Mouse (Mus musculus): ENCODE results near the gene Lamb2. TPM values are rescaled to one million over a fixed set of nuclear protein-coding genes. Genes with fewer than 3 reads are reported as not detected.

Gene Lamb2
- polyA plus RNA-seq, 1 experiment from 2014 or later = 5.3 TPM

DNA sequence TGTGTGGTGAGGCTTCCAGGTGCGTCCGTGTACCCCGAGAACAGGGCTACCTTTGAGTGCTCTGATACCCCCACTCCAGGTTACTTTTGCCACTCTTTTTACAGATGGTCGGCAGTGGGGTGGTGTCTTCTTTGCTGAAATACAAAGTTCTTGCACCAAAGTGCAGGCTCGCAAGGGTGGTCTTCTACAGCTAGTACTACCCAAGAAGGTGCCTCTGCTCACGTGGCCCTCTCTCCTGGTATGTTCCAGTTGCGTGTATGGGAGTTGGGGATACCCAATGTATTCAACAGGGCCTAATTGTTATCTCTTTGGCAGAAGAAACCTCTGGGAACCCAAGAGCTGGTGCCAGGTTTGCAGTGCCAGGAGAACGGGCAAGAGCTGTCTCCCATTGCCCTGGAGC, 13.7 kb downstream of the Lamb2 start:
- ATAC-seq (ENCODE audit: low read depth) (no peak), DNase-seq (no peak)
- no peak overlapping the region for H3K4me3 ChIP-seq (replicated peaks)
- no peak overlapping the region for H3K4me2 ChIP-seq
- no peaks in the 10 kb centered on the region for H3K9me3 ChIP-seq (replicated peaks)
- no peaks in the 10 kb centered on the region for H3K27me3 ChIP-seq
- H3K27ac ChIP-seq = no peak overlapping the region
- no peak overlapping the region for H3K9ac ChIP-seq
- peaks cover 66% of the 10 kb centered on the region for H3K36me3 ChIP-seq
- peaks cover 27% of the 10 kb centered on the region for H3K4me1 ChIP-seq (replicated peaks)
- 94% methylated on average over 8 of the region's 8 CpGs for WGBS (ENCODE audit: insufficient replicate concordance)

- H3K4me3 ChIP-seq (replicated peaks) = no peak overlapping the region
- no peak overlapping the region for H3K27ac ChIP-seq
- no peak overlapping the region for H3K4me2 ChIP-seq
- H3K36me3 ChIP-seq = peaks cover 71% of the 10 kb centered on the region
- H3K9ac ChIP-seq = no peak overlapping the region
- 88% methylated on average over 19 of the region's 19 CpGs for WGBS (ENCODE audit: insufficient replicate concordance)
- ATAC-seq (ENCODE audit: low read depth) (no peak), DNase-seq (no peak)
- peaks cover 27% of the 10 kb centered on the region for H3K4me1 ChIP-seq (replicated peaks)
- no peaks in the 10 kb centered on the region for H3K9me3 ChIP-seq (replicated peaks)
- H3K27me3 ChIP-seq = no peaks in the 10 kb centered on the region
Observed at GRCm38 (mm10) chr9:108494146-108494825, 14.8 kb downstream of the Lamb2 start.

GRCm38 (mm10) chr9:108494905-108495304, 15.4 kb downstream of the Lamb2 start:
- DNase-seq = no peak
- Histone ChIP-seq H3K4me3 (replicated peaks) (no peak overlapping the region), H3K27me3 (no peaks in the 10 kb centered on the region), H3K9me3 (replicated peaks) (no peaks in the 10 kb centered on the region), H3K4me1 (replicated peaks) (peaks cover 24% of the 10 kb centered on the region), H3K9ac (no peak overlapping the region), H3K27ac (no peak overlapping the region), H3K36me3 (peaks cover 77% of the 10 kb centered on the region), H3K4me2 (no peak overlapping the region)
- ATAC-seq (ENCODE audit: low read depth) = no peak
- 76% methylated on average over 10 of the region's 10 CpGs for WGBS (ENCODE audit: insufficient replicate concordance)

GRCm38 (mm10) chr9:108499231-108499630, 19.7 kb downstream of the Lamb2 start:
- no peaks in the 10 kb centered on the region for H3K9me3 ChIP-seq (replicated peaks)
- no peaks in the 10 kb centered on the region for H3K4me1 ChIP-seq (replicated peaks)
- DNase-seq (no peak), ATAC-seq (ENCODE audit: low read depth) (no peak)
- H3K4me3 ChIP-seq (replicated peaks) = no peak overlapping the region
- H3K9ac ChIP-seq = no peak overlapping the region
- no peak overlapping the region for H3K27ac ChIP-seq
- peaks cover 94% of the 10 kb centered on the region for H3K36me3 ChIP-seq
- H3K27me3 ChIP-seq = no peaks in the 10 kb centered on the region
- WGBS (ENCODE audit: insufficient replicate concordance) = 89% methylated on average over 7 of the region's 7 CpGs
- H3K4me2 ChIP-seq = no peak overlapping the region

- no peak for ATAC-seq (ENCODE audit: low read depth)
- Histone ChIP-seq H3K27ac (no peak overlapping the region), H3K4me1 (replicated peaks) (no peaks in the 10 kb centered on the region), H3K9me3 (replicated peaks) (no peaks in the 10 kb centered on the region), H3K4me3 (replicated peaks) (no peak overlapping the region), H3K27me3 (no peaks in the 10 kb centered on the region), H3K4me2 (no peak overlapping the region), H3K9ac (no peak overlapping the region), H3K36me3 (peaks cover 87% of the 10 kb centered on the region)
- WGBS (ENCODE audit: insufficient replicate concordance) = 90% methylated on average over 15 of the region's 15 CpGs
- DNase-seq = no peak
Observed at GRCm38 (mm10) chr9:108499943-108500342, 20.4 kb downstream of the Lamb2 start.

DNA sequence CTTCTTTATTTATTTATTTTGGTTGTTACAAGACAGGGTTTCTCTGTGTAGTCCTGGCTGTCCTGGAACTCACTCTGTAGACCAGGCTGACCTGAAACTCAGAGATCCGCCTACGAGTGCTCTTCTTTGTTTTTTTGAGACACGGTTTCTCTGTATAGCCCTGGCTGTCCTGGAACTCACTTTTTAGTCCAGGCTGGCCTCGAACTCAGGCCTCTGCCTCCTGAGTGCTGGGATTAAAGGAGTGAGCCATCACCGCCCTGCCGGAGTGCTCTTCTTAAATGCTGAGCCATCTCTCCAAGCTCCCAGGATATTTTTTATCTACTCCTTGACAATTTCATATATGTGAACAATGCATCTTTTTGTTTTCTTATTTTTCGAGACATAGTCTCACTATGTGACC, 27.4 kb downstream of the Lamb2 start:
- peaks cover 44% of the 10 kb centered on the region for H3K36me3 ChIP-seq
- WGBS (ENCODE audit: insufficient replicate concordance) = 86% methylated on average over 7 of the region's 7 CpGs
- no peaks in the 10 kb centered on the region for H3K9me3 ChIP-seq (replicated peaks)
- no peak overlapping the region for H3K27ac ChIP-seq
- H3K27me3 ChIP-seq = no peaks in the 10 kb centered on the region
- no peak overlapping the region for H3K9ac ChIP-seq
- peaks cover 22% of the 10 kb centered on the region for H3K4me1 ChIP-seq (replicated peaks)
- peak overlapping the region; percentile 80; the same call in 1 of the 2 replicates for H3K4me3 ChIP-seq (replicated peaks)
- no peak for ATAC-seq (ENCODE audit: low read depth)
- no peak for DNase-seq
- H3K4me2 ChIP-seq = peak overlapping the region; percentile 79

DNA sequence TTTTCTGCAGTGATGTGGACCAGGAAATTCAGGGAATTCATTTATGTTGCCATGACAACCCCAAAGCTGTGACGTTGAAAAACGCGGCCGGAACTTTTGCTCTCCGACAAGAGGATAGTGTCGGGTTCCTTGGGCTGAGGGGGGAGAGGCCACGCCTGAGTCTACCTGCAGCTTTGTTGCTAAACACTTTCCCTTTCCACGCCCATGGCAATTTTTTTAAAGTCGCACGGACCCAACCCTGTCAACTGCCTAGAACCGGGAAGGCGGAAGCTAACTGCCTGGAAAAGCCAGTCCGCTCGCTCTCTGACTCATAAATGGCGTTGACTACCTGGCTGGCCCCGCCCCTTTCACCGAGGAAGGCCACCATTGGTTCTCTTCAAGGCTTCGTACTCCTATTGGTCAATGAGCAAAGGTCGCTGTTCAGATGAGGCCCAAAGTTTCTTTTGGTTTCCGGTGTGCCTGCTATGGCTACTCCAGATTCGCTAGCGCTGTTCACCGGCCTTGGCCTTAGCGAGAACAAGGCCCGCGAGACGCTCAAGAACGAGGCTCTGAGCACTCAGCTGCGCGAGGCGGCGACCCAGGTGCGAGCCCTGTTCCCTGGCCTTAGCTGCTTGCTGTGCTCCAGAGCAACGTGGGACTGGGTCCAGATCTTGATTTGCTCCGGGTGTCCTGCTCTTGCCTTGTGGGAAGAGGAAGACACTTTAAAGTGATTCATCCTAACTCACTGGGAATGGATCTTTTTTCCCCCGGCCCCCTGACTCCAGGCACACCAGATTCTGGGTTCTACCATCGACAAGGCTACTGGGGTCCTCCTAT, 28.3 kb downstream of the Lamb2 start, which contains the start of gene Qars:
Gene Qars (plus strand): TSS at position 88 of the 816 bp plus-strand sequence.
- peaks cover 22% of the 10 kb centered on the region for H3K4me1 ChIP-seq (replicated peaks)
- H3K4me2 ChIP-seq = peak within 1 kb of the TSS; percentile 79
- H3K9ac ChIP-seq = peak within 1 kb of the TSS; percentile 83
- H3K36me3 ChIP-seq = peaks cover 46% of the 10 kb centered on the region
- DNase-seq (peak; percentile 94), ATAC-seq (ENCODE audit: low read depth) (peak; percentile 96)
- WGBS (ENCODE audit: insufficient replicate concordance) = under 1% methylated on average over 37 of the region's 37 CpGs
- no peaks in the 10 kb centered on the region for H3K27me3 ChIP-seq
- peak within 1 kb of the TSS; percentile 80 for H3K4me3 ChIP-seq (replicated peaks)
- H3K27ac ChIP-seq = peak within 1 kb of the TSS; percentile 85
- H3K9me3 ChIP-seq (replicated peaks) = no peaks in the 10 kb centered on the region

DNA sequence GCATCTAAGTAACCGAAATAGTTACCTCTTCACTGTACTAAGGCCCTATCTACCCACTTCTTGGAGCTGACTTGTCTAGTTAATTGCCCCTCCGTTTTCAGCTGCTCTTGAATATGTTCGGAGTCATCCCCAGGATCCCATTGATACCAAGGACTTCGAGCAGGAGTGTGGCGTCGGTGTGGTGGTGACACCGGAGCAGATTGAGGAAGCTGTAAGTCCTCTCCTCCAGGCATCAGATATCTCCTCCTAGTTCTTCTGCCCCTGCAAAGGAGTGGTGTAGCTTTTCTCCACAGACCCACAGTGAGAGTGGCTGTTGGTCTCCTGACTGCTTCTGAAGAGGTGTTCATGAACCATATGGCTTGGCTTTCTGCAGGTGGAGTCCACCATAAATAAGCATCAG, 29.2 kb downstream of the Lamb2 start:
- peak overlapping the region; percentile 83 for H3K9ac ChIP-seq
- no peak for DNase-seq
- no peak for ATAC-seq (ENCODE audit: low read depth)
- H3K27me3 ChIP-seq = no peaks in the 10 kb centered on the region
- H3K4me3 ChIP-seq (replicated peaks) = peak overlapping the region; percentile 80
- no peak overlapping the region; the same call in 1 of the 2 replicates for H3K27ac ChIP-seq
- no peaks in the 10 kb centered on the region for H3K9me3 ChIP-seq (replicated peaks)
- H3K4me1 ChIP-seq (replicated peaks) = peaks cover 22% of the 10 kb centered on the region
- H3K4me2 ChIP-seq = peak overlapping the region; percentile 79
- WGBS (ENCODE audit: insufficient replicate concordance) = 57% methylated on average over 7 of the region's 7 CpGs
- peaks cover 46% of the 10 kb centered on the region for H3K36me3 ChIP-seq

DNA sequence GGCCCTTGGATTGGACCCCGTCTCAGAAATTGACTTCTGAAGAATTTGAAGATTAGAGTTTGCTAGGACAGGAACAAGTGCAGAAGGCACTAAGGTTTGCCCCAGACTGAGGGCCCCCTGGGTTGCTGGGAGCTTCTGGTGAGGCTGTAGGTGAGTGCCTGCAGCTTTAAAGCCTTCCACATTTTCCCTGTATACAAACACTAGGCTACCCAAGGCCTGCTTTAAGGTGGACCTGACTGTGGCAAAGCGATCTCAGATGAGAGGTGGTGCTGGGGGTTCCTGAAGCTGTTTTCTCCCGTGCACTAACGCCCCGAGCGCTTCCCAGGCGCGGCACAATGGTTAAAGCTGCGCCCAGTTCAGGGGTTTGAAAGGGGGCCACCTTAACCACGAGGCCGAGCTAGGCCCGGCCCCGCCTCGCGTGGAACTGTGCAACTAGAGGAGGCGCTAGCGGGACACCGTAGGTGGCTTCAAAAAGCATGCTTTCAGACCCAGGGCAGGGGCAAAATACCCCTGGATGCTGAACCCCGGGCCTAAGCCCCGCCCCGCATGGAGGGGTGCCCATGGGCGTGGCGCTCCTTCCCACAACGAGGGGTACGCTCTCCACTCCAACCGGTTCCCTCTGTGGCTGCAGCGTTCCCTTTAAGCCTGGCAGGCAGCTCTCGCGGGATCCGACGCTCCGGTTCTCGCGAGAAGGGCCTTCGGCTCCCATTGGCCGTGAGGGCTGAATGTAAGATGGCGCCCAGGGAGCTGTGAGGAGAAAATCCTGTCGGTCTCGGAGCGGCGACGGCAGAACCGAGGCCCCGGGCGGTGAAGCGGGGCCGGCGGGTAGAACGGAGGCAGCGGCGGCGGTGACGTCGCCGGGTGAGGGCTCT, 37.1 kb downstream of the Lamb2 start, which contains the start of gene Qrich1:
Gene Qrich1 (plus strand): TSS at position 427 of the 872 bp plus-strand sequence.
- Histone ChIP-seq H3K9me3 (replicated peaks) (no peaks in the 10 kb centered on the region), H3K27me3 (no peaks in the 10 kb centered on the region), H3K27ac (peak within 1 kb of the TSS; percentile 98), H3K36me3 (peaks cover 57% of the 10 kb centered on the region), H3K4me3 (replicated peaks) (peak within 1 kb of the TSS; percentile 97), H3K9ac (peak within 1 kb of the TSS; percentile 97), H3K4me2 (peak within 1 kb of the TSS; percentile 95), H3K4me1 (replicated peaks) (peaks cover 36% of the 10 kb centered on the region)
- ATAC-seq (ENCODE audit: low read depth) (peak; percentile 89), DNase-seq (peak; percentile 93)
- WGBS (ENCODE audit: insufficient replicate concordance) = 2% methylated on average over 50 of the region's 55 CpGs

DNA sequence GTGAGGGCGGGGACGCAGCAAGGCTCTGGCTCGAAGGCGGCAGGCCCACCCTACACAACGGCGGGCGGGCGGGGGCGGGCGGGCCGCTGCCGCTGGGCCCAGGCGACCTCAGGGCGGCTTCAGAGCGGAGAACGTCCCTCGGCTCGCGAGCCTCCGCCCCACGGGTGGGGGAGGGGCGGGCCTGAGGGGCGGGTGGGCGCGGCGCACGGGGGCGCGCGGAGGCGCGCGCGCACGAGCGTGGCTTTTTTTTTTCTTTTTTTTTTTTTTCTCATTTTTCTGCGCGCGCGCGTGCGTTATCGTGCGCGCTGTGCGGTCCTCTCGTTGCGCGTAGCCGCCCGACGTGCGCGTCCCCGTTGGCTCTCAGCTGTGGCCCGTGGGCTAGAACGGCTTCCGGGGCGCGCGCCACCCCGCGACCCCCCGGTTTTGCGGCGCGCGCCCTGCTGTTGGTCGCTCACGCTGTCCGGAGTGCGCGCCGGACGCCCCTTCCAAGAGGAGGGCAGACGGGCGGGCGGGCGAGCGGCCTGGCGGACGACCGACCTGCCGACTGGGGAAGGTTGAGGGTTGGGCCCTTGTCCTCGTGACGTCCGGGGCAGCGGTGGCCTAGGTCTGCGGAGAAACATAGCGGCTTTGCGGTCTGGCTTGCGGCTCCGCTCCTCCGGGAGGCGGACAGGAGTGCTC, 37.9 kb downstream of the Lamb2 start:
- H3K27me3 ChIP-seq = no peaks in the 10 kb centered on the region
- peak overlapping the region; percentile 97 for H3K4me3 ChIP-seq (replicated peaks)
- H3K9me3 ChIP-seq (replicated peaks) = no peaks in the 10 kb centered on the region
- H3K36me3 ChIP-seq = peaks cover 49% of the 10 kb centered on the region
- H3K9ac ChIP-seq = peak overlapping the region; percentile 97
- H3K4me2 ChIP-seq = peak overlapping the region; percentile 95
- DNase-seq (peak; percentile 73), ATAC-seq (ENCODE audit: low read depth) (peak; percentile 85)
- H3K4me1 ChIP-seq (replicated peaks) = peaks cover 36% of the 10 kb centered on the region
- WGBS (ENCODE audit: insufficient replicate concordance) = under 1% methylated on average over 85 of the region's 95 CpGs
- H3K27ac ChIP-seq = peak overlapping the region; percentile 98
